Mouse (Mus musculus): ENCODE data around the gene Asprv1.

The Asprv1 gene

GRCm38 (mm10) chr6:86627946-86628345, at the start of gene Asprv1:
Asprv1 (plus strand) TSS chr6:86628164.
- DNase-seq (ENCODE audit: low spot score in 2 of 2): no peak

DNA sequence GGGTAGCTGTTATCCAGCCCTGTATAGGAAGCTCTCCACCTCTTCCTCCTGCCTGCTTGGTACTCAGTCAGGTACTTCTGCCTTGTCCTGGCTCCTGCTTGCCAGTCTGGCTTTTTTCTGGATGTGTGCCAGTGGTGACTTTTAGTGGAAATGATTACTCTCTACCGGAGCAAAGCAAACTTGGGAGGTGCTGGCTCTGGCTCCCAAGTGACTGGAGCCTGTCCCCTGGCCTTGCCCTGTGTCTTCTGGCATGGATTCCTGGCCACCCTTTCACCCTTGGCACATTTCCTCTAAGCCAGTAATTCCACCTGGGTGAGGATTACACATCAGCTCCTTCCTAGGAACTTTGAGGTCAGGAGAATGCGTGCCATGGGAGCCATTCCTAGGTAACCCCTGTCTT, 49.6 kb upstream of the Asprv1 start:
- no peak for DNase-seq (ENCODE audit: low spot score in 2 of 2)

- DNase-seq (ENCODE audit: low spot score in 2 of 2): no peak
Measured at GRCm38 (mm10) chr6:86579066-86579784, 48.7 kb upstream of the Asprv1 start.

DNA sequence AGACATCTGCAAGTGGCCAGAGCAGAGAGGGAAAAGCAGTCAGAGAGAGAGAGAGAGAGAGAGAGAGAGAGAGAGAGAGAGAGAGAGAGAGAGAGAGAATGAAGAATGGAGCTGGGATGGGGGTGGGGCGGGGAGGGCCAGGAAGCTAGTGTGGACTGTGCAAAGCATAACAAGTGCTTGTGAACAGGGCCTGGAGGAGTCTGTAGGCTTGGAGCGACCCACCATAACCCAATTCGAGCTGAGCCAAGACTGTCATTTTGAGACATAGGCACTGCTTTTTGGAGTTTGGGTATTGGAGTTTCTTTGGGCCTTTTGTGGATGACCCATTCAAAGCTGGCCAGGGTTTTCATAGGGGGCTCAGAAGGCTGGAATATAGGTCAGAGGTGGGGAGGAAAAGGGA, 48.0 kb upstream of the Asprv1 start:
- DNase-seq (ENCODE audit: low spot score in 2 of 2): no peak

DNA sequence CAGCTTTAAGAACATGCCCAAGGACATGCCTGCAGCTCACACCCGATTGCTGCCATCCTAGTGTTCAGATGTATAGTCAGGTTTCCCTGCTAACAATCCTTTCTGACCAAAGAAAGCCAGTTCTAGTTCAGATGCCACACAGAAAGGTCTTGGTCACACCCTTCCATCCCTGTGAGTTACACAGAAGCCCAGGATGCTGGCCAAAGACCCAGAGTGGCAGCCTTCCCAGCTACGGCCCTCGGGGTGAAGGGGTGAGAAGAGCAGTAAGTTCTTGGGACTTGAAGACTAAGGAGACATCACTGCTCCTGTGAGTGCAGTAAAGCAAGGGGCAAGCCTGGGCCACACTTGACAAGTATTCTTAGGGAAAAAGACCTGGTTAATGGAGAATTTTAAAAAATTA, 44.8 kb upstream of the Asprv1 start:
- DNase-seq (ENCODE audit: low spot score in 2 of 2): no peak

GRCm38 (mm10) chr6:86583601-86584215, 44.3 kb upstream of the Asprv1 start:
- DNase-seq (ENCODE audit: low spot score in 2 of 2): no peak

GRCm38 (mm10) chr6:86584296-86585015, 43.5 kb upstream of the Asprv1 start:
- DNase-seq (ENCODE audit: low spot score in 2 of 2): no peak

GRCm38 (mm10) chr6:86585070-86585600, 42.8 kb upstream of the Asprv1 start:
- DNase-seq (ENCODE audit: low spot score in 2 of 2): peak; percentile 80

GRCm38 (mm10) chr6:86586070-86586469, 41.9 kb upstream of the Asprv1 start:
- no peak for DNase-seq (ENCODE audit: low spot score in 2 of 2)

- no peak for DNase-seq (ENCODE audit: low spot score in 2 of 2)
Measured at GRCm38 (mm10) chr6:86588429-86588828, 39.5 kb upstream of the Asprv1 start.

GRCm38 (mm10) chr6:86593146-86593897, 34.6 kb upstream of the Asprv1 start:
- DNase-seq (ENCODE audit: low spot score in 2 of 2): no peak

DNA sequence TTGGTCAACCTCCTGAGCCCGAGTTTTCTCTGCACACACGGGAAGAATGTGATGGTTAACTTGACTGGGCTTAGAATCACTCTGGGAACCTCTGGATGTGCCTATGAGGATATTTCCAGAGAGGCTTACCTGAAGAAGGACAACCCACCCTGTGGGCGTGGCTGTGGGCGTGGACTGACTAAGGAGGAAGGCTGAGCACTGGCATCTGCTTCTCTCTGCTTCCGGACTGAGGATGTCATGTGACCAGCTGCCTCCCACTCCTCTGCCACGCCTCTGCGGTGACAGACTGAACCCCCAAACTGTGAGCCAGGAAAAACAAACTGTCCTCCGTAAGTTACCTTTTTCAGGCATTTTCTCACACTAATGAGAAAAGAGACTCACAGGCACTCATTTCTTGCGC, 33.3 kb upstream of the Asprv1 start:
- no peak for DNase-seq (ENCODE audit: low spot score in 2 of 2)

GRCm38 (mm10) chr6:86595865-86596440, 32.0 kb upstream of the Asprv1 start:
- DNase-seq (ENCODE audit: low spot score in 2 of 2): no peak

DNA sequence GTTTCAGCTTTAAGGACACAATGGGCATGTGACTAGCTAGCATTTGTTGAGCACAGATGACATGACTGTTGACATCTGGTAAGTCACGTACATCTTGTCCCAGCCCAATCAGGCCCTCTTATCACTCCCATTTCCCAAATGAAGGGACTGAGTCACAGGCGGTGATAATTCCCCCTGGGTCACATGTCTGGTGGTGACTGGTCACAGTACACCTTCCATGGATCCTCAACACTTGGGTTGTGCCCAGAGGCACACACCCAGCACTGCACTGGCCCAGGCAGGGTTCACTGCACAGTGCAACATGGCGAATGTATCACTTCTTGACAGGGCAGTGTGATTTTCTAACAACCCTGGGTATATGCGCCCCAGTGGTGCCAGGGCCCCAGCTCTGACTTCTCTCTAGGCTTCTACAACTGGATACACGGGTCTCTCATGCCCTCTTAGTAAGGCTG, 29.2 kb upstream of the Asprv1 start:
- DNase-seq (ENCODE audit: low spot score in 2 of 2): no peak

DNA sequence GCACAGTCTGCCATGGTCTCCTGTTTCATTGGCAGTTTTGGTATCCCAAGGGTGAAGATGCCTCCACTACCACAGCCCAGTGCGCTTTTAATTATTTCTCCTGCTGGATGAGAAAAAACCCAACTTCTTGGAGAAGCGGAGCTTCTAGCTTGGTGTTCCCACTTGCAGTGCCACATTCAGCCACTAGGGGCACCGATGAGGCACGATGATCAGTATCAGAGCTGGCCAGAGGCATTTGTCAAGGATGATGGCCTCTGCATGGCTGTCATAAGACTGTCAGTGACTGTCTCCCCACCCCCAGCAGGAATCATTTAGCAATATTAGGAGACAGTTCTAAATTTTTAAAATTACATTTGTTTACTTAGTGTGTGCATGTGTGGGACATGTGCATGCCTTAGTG, 28.8 kb upstream of the Asprv1 start:
- peak; percentile 55 to 87 for DNase-seq (ENCODE audit: low spot score in 2 of 2)

DNA sequence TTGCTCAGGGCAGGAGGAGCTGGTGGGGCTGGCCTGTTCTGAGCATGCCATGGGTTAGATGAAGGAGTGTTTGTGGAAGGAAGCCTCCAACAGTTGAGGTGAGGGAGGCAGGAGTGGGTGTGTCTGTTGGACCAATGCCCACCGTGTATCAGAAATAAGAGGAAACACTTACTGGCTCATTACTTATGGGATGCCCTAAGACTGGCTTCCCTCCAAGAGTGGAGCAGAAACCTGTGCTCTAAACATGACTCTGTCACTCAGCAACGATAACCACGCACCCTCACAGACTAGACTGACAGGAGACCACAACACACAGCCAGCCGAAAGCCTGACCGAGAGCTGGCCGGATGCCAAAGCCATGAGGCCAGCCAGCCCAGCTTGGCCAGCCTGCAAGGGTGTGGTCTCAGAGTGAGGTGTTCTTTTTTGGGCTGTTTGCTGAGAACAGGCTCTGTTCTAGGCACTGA, 28.0 kb upstream of the Asprv1 start:
- peak in 1 of 2 experiments; percentile 53 for DNase-seq (ENCODE audit: low spot score in 2 of 2)

DNA sequence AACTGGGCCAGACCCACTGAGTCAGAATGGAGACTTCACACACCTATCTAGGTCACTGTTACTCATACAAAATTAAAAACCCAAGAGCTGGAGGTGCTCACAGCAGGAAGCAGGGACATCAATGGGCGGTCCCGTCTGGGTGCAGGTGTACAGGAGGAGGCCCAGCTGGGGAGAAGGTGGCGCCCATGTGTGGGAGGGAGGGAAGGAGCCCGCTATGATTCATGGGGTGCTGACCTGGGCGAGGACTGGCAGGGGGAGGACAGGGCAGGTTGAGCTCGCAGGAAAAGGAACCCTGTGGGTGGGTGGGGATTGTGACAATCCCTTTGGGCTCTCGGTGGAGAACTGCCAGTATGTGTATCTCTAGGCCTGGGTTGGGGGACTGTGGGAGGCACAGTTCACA, 22.7 kb upstream of the Asprv1 start:
- DNase-seq (ENCODE audit: low spot score in 2 of 2): peak in 1 of 2 experiments; percentile 36

GRCm38 (mm10) chr6:86606289-86606688, 21.7 kb upstream of the Asprv1 start:
- no peak for DNase-seq (ENCODE audit: low spot score in 2 of 2)

GRCm38 (mm10) chr6:86607471-86607870, 20.5 kb upstream of the Asprv1 start:
- no peak for DNase-seq (ENCODE audit: low spot score in 2 of 2)

GRCm38 (mm10) chr6:86609235-86609634, 18.7 kb upstream of the Asprv1 start:
- DNase-seq (ENCODE audit: low spot score in 2 of 2): no peak

- DNase-seq (ENCODE audit: low spot score in 2 of 2): no peak
Measured at GRCm38 (mm10) chr6:86610714-86611113, 17.2 kb upstream of the Asprv1 start.

All from urinary bladder, postnatal 4 days (tissue).